ENCODE assay signal across 9 mouse cellular contexts in genomic region chr17:23600641-23601622, GRCm38 (mm10). TPM values are rescaled to one million over a fixed set of nuclear protein-coding genes. Genes with fewer than 3 reads are reported as not detected.
DNase-seq lines count a peak whose midpoint lies in the region; ATAC-seq and TF ChIP-seq lines count a peak whose summit lies in the region.
"Had no signal": no experiment of that assay in that cellular context is flagged by ENCODE, and none has a peak within 500 bp of the region (broad histone marks: within the 10 kb centered on the region; RNA-seq: fewer than 3 reads in every experiment).

TSS of gene Zscan10 (plus strand) at chr17:23600856.

- H3K4me3 ChIP-seq in heart, adult 2 months, result peak within 1 kb of the TSS; percentile 49
- peak within 1 kb of the TSS; percentile 75 for H3K4me3 ChIP-seq in testis, adult 2 months (ENCODE audit: control insufficient read depth, low read depth, low read length)
- no peak within 1 kb of the TSS for H3K4me3 ChIP-seq in limb, embryonic 15.5 days

- no peaks in the 10 kb centered on the region; the same call in 1 of the 2 replicates for H3K4me1 ChIP-seq in heart, adult 2 months (ENCODE audit: control insufficient read depth, insufficient read depth, low read length)
- peaks cover 25% of the 10 kb centered on the region for H3K4me1 ChIP-seq in testis, adult 2 months (ENCODE audit: control insufficient read depth, insufficient read depth, low read length)
- peaks cover 20% of the 10 kb centered on the region; the same call in 1 of the 2 replicates for H3K4me1 ChIP-seq in limb, embryonic 15.5 days

- no peaks in the 10 kb centered on the region for H3K79me2 ChIP-seq in heart, adult 2 months (replicated peaks; ENCODE audit: control insufficient read depth, insufficient read depth, low read length)

- no peak for TF ChIP-seq CTCF in heart, adult 2 months (IDR thresholded peaks at IDR 0.05)
- no peak for TF ChIP-seq CTCF in testis, adult 2 months (IDR thresholded peaks at IDR 0.05; ENCODE audit: control insufficient read depth, insufficient read depth, insufficient replicate concordance, low read depth, low read length)

- peak within 1 kb of the TSS; percentile 87 for H3K27ac ChIP-seq in heart, adult 2 months
- no peak within 1 kb of the TSS; the same call in 1 of the 2 replicates for H3K27ac ChIP-seq in testis, adult 2 months (ENCODE audit: control insufficient read depth, insufficient read depth, low read depth, low read length)
- H3K27ac ChIP-seq in limb, embryonic 15.5 days, result peak within 1 kb of the TSS; percentile 92

- 74% methylated on average over 15 of the region's 15 CpGs for WGBS in heart, adult 2 months
- WGBS in limb, embryonic 15.5 days, result 46% methylated on average over 15 of the region's 15 CpGs

- no peak for ATAC-seq in limb, embryonic 15.5 days (ENCODE audit: insufficient number of reproducible peaks, low FRiP score, low TSS enrichment, low read depth)

- no peak within 1 kb of the TSS; the same call in 1 of the 2 replicates for H3K9ac ChIP-seq in heart, adult 2 months (ENCODE audit: low read depth, low read length)
- H3K9ac ChIP-seq in limb, embryonic 15.5 days, result no peak within 1 kb of the TSS

- H3K4me2 ChIP-seq in limb, embryonic 15.5 days, result peak within 1 kb of the TSS; percentile 68; the same call in 1 of the 2 replicates

- no peaks in the 10 kb centered on the region for H3K27me3 ChIP-seq in heart, adult 2 months (ENCODE audit: control insufficient read depth, insufficient read depth, low read length)
- no peaks in the 10 kb centered on the region for H3K27me3 ChIP-seq in testis, adult 2 months (ENCODE audit: control insufficient read depth, insufficient read depth, low read length)
- no peaks in the 10 kb centered on the region for H3K27me3 ChIP-seq in limb, embryonic 15.5 days

- TF ChIP-seq POLR2A in heart, adult 2 months (IDR thresholded peaks at IDR 0.05; ENCODE audit: insufficient read depth, low read depth, low read length), result no peak
- TF ChIP-seq POLR2A in testis, adult 2 months (IDR thresholded peaks at IDR 0.05; ENCODE audit: control insufficient read depth, low read depth, low read length), result no peak

- intact Hi-C loops in heart, adult 2 months (cut with DNase I), result no loop called here

- no peaks in the 10 kb centered on the region; the same call in 1 of the 2 replicates for H3K36me3 ChIP-seq in heart, adult 2 months (ENCODE audit: control insufficient read depth, insufficient read depth, low read length)
- no peaks in the 10 kb centered on the region for H3K36me3 ChIP-seq in testis, adult 2 months (ENCODE audit: control insufficient read depth, insufficient read depth, low read length)
- no peaks in the 10 kb centered on the region for H3K36me3 ChIP-seq in limb, embryonic 15.5 days

- H3K9me3 ChIP-seq in limb, embryonic 15.5 days, result no peaks in the 10 kb centered on the region

- no peak for DNase-seq in heart, adult 2 months
- DNase-seq in heart, adult 8-10 months (ENCODE audit: low spot score), result no peak
- DNase-seq in testis, postnatal 10 days (ENCODE audit: low spot score), result no peak
- DNase-seq in MN1 (ENCODE audit: low spot score), result no peak
- DNase-seq in thymus, adult 18-20 months, result no peak
- DNase-seq in frontal cortex, adult 2 months (ENCODE audit: extremely low spot score in 1 of 2, low spot score in 1 of 2), result no peak

- no peak for TF ChIP-seq EP300 in heart, adult 2 months (IDR thresholded peaks at IDR 0.05; ENCODE audit: insufficient read depth, low read depth, low read length)

RNA-seq across cellular contexts. Expression of gene Zscan10, which starts in this region (rescaled TPM):
- total RNA-seq in heart, adult 2 months (2021), result not detected
- not detected in 2 replicates for polyA plus RNA-seq in heart, adult 2 months (2012; rRNA removed)
- total RNA-seq in heart, adult 8-10 months (2022), result not detected
- polyA plus RNA-seq in testis, adult 2 months (2012; rRNA removed), result 4.5 and 4.9 TPM in 2 replicates
- polyA plus RNA-seq in limb, embryonic 15.5 days (2015; fragmentation: Nextera tagmentation; extraction: Ambion mirVana), result 0.16 and 0.18 TPM in 2 replicates
- 0.04 TPM in 1 of 2 replicates, not detected in the other for polyA plus RNA-seq in frontal cortex, adult 2 months (2012; rRNA removed)
- total RNA-seq: left cerebral cortex, postnatal 25 days had no signal
